Mouse (Mus musculus) regulatory T cell (primary cell): ENCODE measurements around the gene Gm10135.
"Not testable (repeated sequence)": the region's sequence is repeated elsewhere in the genome, so short reads cannot be mapped to it uniquely, and the experiment has no call there.

Experiments used
- in situ Hi-C: fragments of 300-600 bp; cut with MboI, MseI; formaldehyde crosslinking; loops from one replicate; pipeline ENCODE4 v1.15.1; 2025; ENCODE audit warnings: high pct_unique_total_duplicates

Gm10135 gene

GRCm38 (mm10) chr5:72972435-72972834, 2.1 kb downstream of the Gm10135 start:
- in situ Hi-C loops: loop anchor here (5.0 kb wide), 1 partner anchor 65 kb away; no protein-coding TSS in a partner anchor

DNA sequence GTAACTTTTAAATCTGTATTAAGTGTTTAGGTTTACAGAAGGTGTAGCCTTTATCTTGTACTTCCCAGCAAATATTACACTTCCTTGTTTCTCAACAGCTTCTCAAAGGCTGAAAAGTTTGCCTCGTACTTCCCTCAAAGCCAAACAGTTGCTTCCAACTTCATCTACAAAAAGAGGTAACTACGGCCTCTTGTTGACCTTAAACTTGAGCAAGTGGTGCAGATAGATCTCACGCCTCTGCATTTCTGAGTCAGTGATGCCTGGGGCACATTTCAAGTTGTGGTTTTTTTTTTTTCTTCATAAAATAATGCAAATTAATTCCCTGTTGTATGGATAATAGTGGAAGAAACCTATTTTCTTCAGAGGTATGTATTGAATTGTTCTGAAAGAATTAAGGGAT, 8.8 kb downstream of the Gm10135 start:
- in situ Hi-C loops: no loop called here

- in situ Hi-C loops: no loop called here
Observed at GRCm38 (mm10) chr5:72960096-72960495, 14.4 kb downstream of the Gm10135 start.

GRCm38 (mm10) chr5:72957281-72957680, 17.2 kb downstream of the Gm10135 start:
- in situ Hi-C loops: no loop called here

GRCm38 (mm10) chr5:72953996-72954604, 20.4 kb downstream of the Gm10135 start:
- in situ Hi-C loops: no loop called here

DNA sequence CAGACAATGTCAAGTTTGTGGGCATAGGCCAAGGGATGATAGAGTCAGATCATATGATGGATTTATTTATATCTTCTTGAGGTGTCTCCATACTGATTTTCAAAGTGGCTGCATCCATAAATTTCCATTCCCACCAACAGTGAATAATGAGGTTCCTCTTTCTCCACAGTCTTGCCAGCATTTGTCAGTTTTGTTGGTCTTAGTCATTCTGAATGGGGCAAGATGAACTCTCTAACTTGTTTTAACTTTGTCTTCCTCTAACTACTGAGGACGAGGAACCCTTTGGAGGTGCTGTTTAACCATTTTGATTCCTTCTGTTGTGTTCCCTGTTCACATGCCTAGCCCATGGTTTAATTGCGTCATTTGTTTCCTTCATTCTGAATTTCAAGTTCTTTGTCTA, 24.2 kb downstream of the Gm10135 start:
- in situ Hi-C loops: no loop called here

- in situ Hi-C loops: no loop called here
Observed at GRCm38 (mm10) chr5:72948136-72948535, 26.4 kb downstream of the Gm10135 start.

DNA sequence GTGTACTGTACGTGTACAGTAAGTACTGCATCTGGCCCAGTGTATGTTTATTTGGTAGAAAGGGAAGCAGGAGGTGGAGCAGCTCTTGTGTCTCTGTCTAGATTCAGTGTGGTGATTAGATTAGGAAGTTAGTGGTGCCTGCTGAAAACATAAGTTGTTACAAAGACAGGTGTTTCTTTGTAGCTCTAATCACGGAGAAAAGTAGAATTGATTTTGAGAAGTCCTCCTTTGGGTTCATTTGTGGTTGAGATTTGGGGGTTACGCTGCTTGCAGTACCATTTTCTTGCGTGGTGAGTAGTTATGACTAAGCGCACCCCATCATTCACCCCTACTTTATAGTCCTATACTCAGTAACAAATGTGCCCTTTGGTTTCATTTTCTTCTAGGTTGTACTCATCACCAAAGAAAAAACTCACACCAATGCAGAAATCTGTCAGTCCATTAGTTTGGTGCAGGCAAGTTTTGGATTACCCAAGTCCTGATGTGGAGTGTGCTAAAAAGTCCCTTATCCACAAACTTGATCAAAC, 33.5 kb downstream of the Gm10135 start:
- in situ Hi-C loops: no loop called here

DNA sequence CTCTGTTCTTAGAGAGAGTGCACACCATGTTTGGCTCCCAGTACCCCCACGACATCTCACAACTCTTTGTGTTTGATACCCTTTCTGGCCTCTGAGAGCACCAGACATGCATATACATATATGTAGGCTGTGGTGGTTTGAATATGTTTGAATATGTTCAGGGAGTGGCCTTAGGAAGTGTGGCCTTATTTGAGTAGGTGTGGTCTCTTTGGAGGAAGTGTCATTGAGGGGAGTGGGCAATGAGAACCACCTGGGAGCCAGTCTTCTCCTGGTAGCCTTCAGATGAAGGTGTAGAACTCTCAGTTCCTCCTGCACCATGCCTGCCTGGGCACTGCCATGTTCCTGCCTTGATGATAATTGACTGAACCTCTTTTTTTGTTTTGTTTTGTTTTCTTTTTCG, 35.2 kb downstream of the Gm10135 start:
- in situ Hi-C loops: no loop called here

DNA sequence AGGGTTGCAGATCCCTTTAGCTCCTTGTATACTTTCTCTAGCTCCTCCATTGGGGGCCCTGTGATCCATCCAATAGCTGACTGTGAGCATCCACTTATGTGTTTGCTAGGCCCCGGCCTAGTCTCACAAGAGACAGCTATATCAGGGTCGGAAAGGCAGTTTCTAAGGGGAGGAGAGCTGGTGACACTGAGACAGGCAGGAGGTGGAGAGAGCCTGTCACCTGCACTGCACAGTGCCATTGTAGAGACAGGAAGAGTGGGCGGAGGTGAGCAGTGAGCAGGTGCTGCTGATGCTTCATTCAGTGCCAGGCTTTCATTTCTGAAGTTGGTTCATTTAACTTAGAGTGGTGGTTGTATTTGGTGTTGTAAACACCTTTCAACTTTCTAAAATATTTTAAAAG, 36.1 kb downstream of the Gm10135 start:
- in situ Hi-C loops: not testable (repeated sequence)

GRCm38 (mm10) chr5:72933026-72933675, 41.4 kb downstream of the Gm10135 start:
- in situ Hi-C loops: no loop called here

DNA sequence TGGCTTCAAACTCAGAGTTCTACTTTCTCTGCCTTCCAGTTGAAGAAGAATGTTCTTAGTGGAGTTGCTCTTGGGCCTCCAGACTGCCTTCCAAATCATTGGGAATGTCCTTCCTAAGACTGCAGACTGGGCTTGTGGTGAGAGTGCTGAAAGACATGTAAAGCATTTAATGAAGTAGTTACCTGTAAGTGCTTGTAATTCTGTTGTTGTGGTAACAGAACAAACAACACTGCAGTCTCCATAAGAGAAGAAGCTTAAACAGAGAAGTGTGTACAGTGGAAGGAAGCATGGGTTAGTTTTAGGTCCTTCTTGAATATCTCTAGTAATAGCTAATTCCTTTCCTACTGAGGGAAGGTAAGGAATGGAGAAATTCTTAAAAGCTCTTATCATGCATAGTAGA, 47.4 kb downstream of the Gm10135 start:
- in situ Hi-C loops: no loop called here

DNA sequence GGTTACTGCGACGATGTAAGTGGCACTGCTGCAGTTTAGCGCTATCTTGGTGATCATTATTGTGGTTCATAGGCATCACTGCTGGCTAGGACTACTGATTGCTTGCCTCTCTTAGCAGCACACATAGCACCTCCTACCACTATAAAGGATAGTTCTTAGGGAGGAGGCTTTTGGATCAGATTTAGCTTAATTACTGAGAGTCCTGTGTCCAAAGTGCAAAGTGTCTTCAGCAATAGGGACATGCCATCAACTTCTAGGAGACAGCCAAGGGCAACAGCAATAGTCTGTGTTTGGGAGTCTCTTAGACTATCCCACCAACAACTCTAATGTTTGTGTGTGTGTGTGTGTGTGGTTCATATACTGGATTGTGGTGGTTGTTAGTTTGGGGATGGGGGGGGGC, 51.7 kb downstream of the Gm10135 start:
- in situ Hi-C loops: no loop called here

- in situ Hi-C loops: no loop called here
Observed at GRCm38 (mm10) chr5:72921171-72921570, 53.3 kb downstream of the Gm10135 start.

GRCm38 (mm10) chr5:72920416-72920815, 54.1 kb downstream of the Gm10135 start:
- in situ Hi-C loops: no loop called here

DNA sequence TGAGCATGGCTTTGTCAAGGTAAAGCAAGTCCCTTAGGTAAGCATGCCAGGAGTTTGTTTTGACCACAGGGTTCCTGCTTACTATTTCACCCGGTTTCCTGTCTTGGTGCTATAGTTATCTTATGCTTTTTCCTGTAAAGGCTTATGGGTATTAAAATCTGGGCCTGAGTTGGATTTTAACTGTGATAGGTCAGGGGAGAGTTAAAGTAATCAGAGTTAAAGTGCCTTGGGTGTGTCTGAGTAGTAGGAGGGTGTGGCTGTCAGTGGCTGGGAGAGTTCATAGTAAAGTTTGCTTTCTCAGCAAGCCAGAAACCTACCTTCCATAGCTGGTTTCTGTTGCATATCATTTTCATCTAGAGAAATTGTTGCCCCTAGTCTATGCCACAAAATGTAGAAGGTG, 57.7 kb downstream of the Gm10135 start:
- in situ Hi-C loops: no loop called here

- in situ Hi-C loops: no loop called here
Observed at GRCm38 (mm10) chr5:72916048-72916447, 58.5 kb downstream of the Gm10135 start.
